Mouse (Mus musculus) CH12.LX (cell line): Measurements from ENCODE around the gene Tet3.

Source experiments
- CTCF ChIP-seq, 2 experiments: IDR thresholded peaks in 1 of 2; conservative IDR thresholded peaks in 1 of 2; 2 replicates each; pipeline ENCODE4 v1.5.1; 2011 to 2012; ENCODE audit warnings: low read depth in 2 of 2, low read length in 2 of 2, improper control_type of control experiment in 1 of 2, inconsistent platforms in 1 of 2, mild to moderate bottlenecking in 1 of 2, moderate library complexity in 1 of 2
- E2F4 ChIP-seq: IDR thresholded peaks from 2 replicates; pipeline ENCODE4 v1.6.1; 2011; ENCODE audit warnings: low read depth, low read length, improper control_type of control experiment; ENCODE audit not compliant: insufficient replicate concordance
- EP300 ChIP-seq: IDR thresholded peaks from 2 replicates; pipeline ENCODE4 v1.6.1; 2011; ENCODE audit warnings: low read length, improper control_type of control experiment
- MAX ChIP-seq: IDR thresholded peaks from 2 replicates; pipeline ENCODE4 v1.6.1; 2011; ENCODE audit warnings: low read length, improper control_type of control experiment
- MYC ChIP-seq: IDR thresholded peaks from 2 replicates; pipeline ENCODE4 v1.6.1; 2011; ENCODE audit warnings: low read depth, mild to moderate bottlenecking, improper control_type of control experiment, low read length
- POLR2A ChIP-seq: IDR thresholded peaks from 2 replicates; pipeline ENCODE4 v1.6.1; 2011; ENCODE audit warnings: low read depth, mild to moderate bottlenecking, improper control_type of control experiment, low read length
- RAD21 ChIP-seq: IDR thresholded peaks from 2 replicates; pipeline ENCODE4 v1.6.1; 2011; ENCODE audit warnings: low read depth, mild to moderate bottlenecking, low read length, improper control_type of control experiment, moderate library complexity
- TBP ChIP-seq: conservative IDR thresholded peaks from 2 replicates; pipeline ENCODE4 v1.6.1; 2011; ENCODE audit warnings: low read depth, low read length, improper control_type of control experiment
- USF2 ChIP-seq: conservative IDR thresholded peaks from 2 replicates; pipeline ENCODE4 v1.6.1; 2011; ENCODE audit warnings: low read depth, low read length, improper control_type of control experiment
- ZMIZ1 ChIP-seq: IDR thresholded peaks from 2 replicates; pipeline ENCODE4 v1.6.1; 2012; ENCODE audit warnings: low read depth, mild to moderate bottlenecking, inconsistent platforms, low read length, improper control_type of control experiment
- ZNF384 ChIP-seq: IDR thresholded peaks from 2 replicates; pipeline ENCODE4 v1.6.1; 2012; ENCODE audit warnings: low read depth, low read length, improper control_type of control experiment, inconsistent platforms

GRCm38 (mm10) chr6:83342957-83343356 lies 115.9 kb downstream of the Tet3 start:
- no peak for TF ChIP-seq MYC
- no peak for TF ChIP-seq TBP
- no peak for TF ChIP-seq MAX
- TF ChIP-seq E2F4, result no peak
- TF ChIP-seq USF2, result no peak
- TF ChIP-seq POLR2A, result no peak
- TF ChIP-seq RAD21, result no peak
- TF ChIP-seq ZNF384, result no peak
- no peak for TF ChIP-seq EP300
- TF ChIP-seq CTCF (conservative IDR thresholded peaks at IDR 0.05 in 1 of 2, IDR thresholded peaks at IDR 0.05 in 1 of 2; ENCODE audit: low read depth in 2 of 2, low read length in 2 of 2), result no peak
- no peak for TF ChIP-seq ZMIZ1
